Mouse (Mus musculus): ENCODE measurements at regions not wholly inside any gene's neighbourhood (a gene's known extent, or its start where the extent isn't known, plus 50 kb on each side); places are given as distances from the start of the nearest gene placed in this dataset.

- no peak for DNase-seq (ENCODE audit: low spot score)
- H3K9ac ChIP-seq (ENCODE audit: low read depth, low read length), result no peak overlapping the region
- H3K9me3 ChIP-seq (replicated peaks; ENCODE audit: low read length), result no peaks in the 10 kb centered on the region
- H3K4me2 ChIP-seq (ENCODE audit: low read length), result no peak overlapping the region
- H3K27me3 ChIP-seq (ENCODE audit: insufficient read depth, low read length), result no peaks in the 10 kb centered on the region
- 60% methylated on average over 4 of the region's 4 CpGs for WGBS
- H3K4me3 ChIP-seq (replicated peaks; ENCODE audit: low read depth, low read length), result no peak overlapping the region
- no peak for TF ChIP-seq CTCF (IDR thresholded peaks at IDR 0.05; ENCODE audit: low read depth)
- ATAC-seq (replicated peaks; ENCODE audit: low FRiP score, low read depth), result no peak
- H3K36me3 ChIP-seq (ENCODE audit: insufficient read depth, low read length), result no peaks in the 10 kb centered on the region
- H3K4me1 ChIP-seq (replicated peaks; ENCODE audit: insufficient read depth, low read length), result 0 out of 2 replicates have a peak, but pooled peaks cover 9% of the 10 kb centered on the region
- H3K27ac ChIP-seq, result no peak overlapping the region; the same call in 1 of the 2 replicates
Measured at GRCm38 (mm10) chr13:44231403-44231802, 446.8 kb downstream of the Cd83 start.

GRCm38 (mm10) chr13:44231868-44232715, 447.5 kb downstream of the Cd83 start:
- WGBS, result 40% methylated on average over 18 of the region's 18 CpGs
- no peaks in the 10 kb centered on the region for H3K9me3 ChIP-seq (replicated peaks; ENCODE audit: low read length)
- no peaks in the 10 kb centered on the region for H3K36me3 ChIP-seq (ENCODE audit: insufficient read depth, low read length)
- 0 out of 2 replicates have a peak, but pooled peaks cover 9% of the 10 kb centered on the region for H3K4me1 ChIP-seq (replicated peaks; ENCODE audit: insufficient read depth, low read length)
- H3K4me2 ChIP-seq (ENCODE audit: low read length), result no peak overlapping the region
- H3K27ac ChIP-seq, result no peak overlapping the region; the same call in 1 of the 2 replicates
- H3K4me3 ChIP-seq (replicated peaks; ENCODE audit: low read depth, low read length), result no peak overlapping the region
- DNase-seq (ENCODE audit: low spot score), result no peak
- TF ChIP-seq CTCF (IDR thresholded peaks at IDR 0.05; ENCODE audit: low read depth), result no peak
- H3K27me3 ChIP-seq (ENCODE audit: insufficient read depth, low read length), result no peaks in the 10 kb centered on the region
- no peak for ATAC-seq (replicated peaks; ENCODE audit: low FRiP score, low read depth)
- no peak overlapping the region for H3K9ac ChIP-seq (ENCODE audit: low read depth, low read length)

GRCm38 (mm10) chr13:44232716-44233051, 448.1 kb downstream of the Cd83 start:
- DNase-seq (ENCODE audit: low spot score) (no peak), ATAC-seq (replicated peaks; ENCODE audit: low FRiP score, low read depth) (no peak)
- Histone ChIP-seq H3K9ac (ENCODE audit: low read depth, low read length) (no peak overlapping the region), H3K36me3 (ENCODE audit: insufficient read depth, low read length) (no peaks in the 10 kb centered on the region), H3K27ac (no peak overlapping the region), H3K4me1 (replicated peaks; ENCODE audit: insufficient read depth, low read length) (0 out of 2 replicates have a peak, but pooled peaks cover 9% of the 10 kb centered on the region), H3K27me3 (ENCODE audit: insufficient read depth, low read length) (no peaks in the 10 kb centered on the region), H3K4me2 (ENCODE audit: low read length) (no peak overlapping the region), H3K9me3 (replicated peaks; ENCODE audit: low read length) (no peaks in the 10 kb centered on the region), H3K4me3 (replicated peaks; ENCODE audit: low read depth, low read length) (no peak overlapping the region)
- no peak for TF ChIP-seq CTCF (IDR thresholded peaks at IDR 0.05; ENCODE audit: low read depth)
- 67% methylated on average over 6 of the region's 6 CpGs for WGBS

GRCm38 (mm10) chr13:44234241-44234640, 449.7 kb downstream of the Cd83 start:
- H3K4me2 ChIP-seq (ENCODE audit: low read length), result no peak overlapping the region
- ATAC-seq (replicated peaks; ENCODE audit: low FRiP score, low read depth), result no peak
- no peak overlapping the region for H3K4me3 ChIP-seq (replicated peaks; ENCODE audit: low read depth, low read length)
- 86% methylated on average over 6 of the region's 6 CpGs for WGBS
- DNase-seq (ENCODE audit: low spot score), result no peak
- no peaks in the 10 kb centered on the region for H3K36me3 ChIP-seq (ENCODE audit: insufficient read depth, low read length)
- H3K9ac ChIP-seq (ENCODE audit: low read depth, low read length), result no peak overlapping the region
- H3K9me3 ChIP-seq (replicated peaks; ENCODE audit: low read length), result no peaks in the 10 kb centered on the region
- H3K27ac ChIP-seq, result no peak overlapping the region
- no peaks in the 10 kb centered on the region for H3K27me3 ChIP-seq (ENCODE audit: insufficient read depth, low read length)
- no peak for TF ChIP-seq CTCF (IDR thresholded peaks at IDR 0.05; ENCODE audit: low read depth)
- H3K4me1 ChIP-seq (replicated peaks; ENCODE audit: insufficient read depth, low read length), result no peaks in the 10 kb centered on the region

GRCm38 (mm10) chr13:44235236-44235635, 450.7 kb downstream of the Cd83 start:
- WGBS, result 67% methylated on average over 5 of the region's 5 CpGs
- no peak for TF ChIP-seq CTCF (IDR thresholded peaks at IDR 0.05; ENCODE audit: low read depth)
- no peak for DNase-seq (ENCODE audit: low spot score)

GRCm38 (mm10) chr13:44235941-44236340, 451.4 kb downstream of the Cd83 start:
- Histone ChIP-seq H3K27me3 (ENCODE audit: insufficient read depth, low read length) (no peaks in the 10 kb centered on the region), H3K4me1 (replicated peaks; ENCODE audit: insufficient read depth, low read length) (no peaks in the 10 kb centered on the region), H3K27ac (no peak overlapping the region), H3K36me3 (ENCODE audit: insufficient read depth, low read length) (no peaks in the 10 kb centered on the region), H3K4me3 (replicated peaks; ENCODE audit: low read depth, low read length) (no peak overlapping the region), H3K4me2 (ENCODE audit: low read length) (no peak overlapping the region), H3K9me3 (replicated peaks; ENCODE audit: low read length) (no peaks in the 10 kb centered on the region), H3K9ac (ENCODE audit: low read depth, low read length) (no peak overlapping the region)
- TF ChIP-seq CTCF (IDR thresholded peaks at IDR 0.05; ENCODE audit: low read depth), result no peak
- ATAC-seq (replicated peaks; ENCODE audit: low FRiP score, low read depth) (no peak), DNase-seq (ENCODE audit: low spot score) (no peak)
- 81% methylated on average over 2 of the region's 2 CpGs for whole genome bisulfite sequencing

More at GRCm38 (mm10) chr13:44235236-44235635, 450.7 kb downstream of the Cd83 start:
- H3K9ac ChIP-seq (ENCODE audit: low read depth, low read length), result no peak overlapping the region
- H3K4me1 ChIP-seq (replicated peaks; ENCODE audit: insufficient read depth, low read length), result no peaks in the 10 kb centered on the region
- no peaks in the 10 kb centered on the region for H3K9me3 ChIP-seq (replicated peaks; ENCODE audit: low read length)
- no peaks in the 10 kb centered on the region for H3K36me3 ChIP-seq (ENCODE audit: insufficient read depth, low read length)
- no peak overlapping the region for H3K27ac ChIP-seq
- H3K4me3 ChIP-seq (replicated peaks; ENCODE audit: low read depth, low read length), result no peak overlapping the region
- no peak for ATAC-seq (replicated peaks; ENCODE audit: low FRiP score, low read depth)
- no peaks in the 10 kb centered on the region for H3K27me3 ChIP-seq (ENCODE audit: insufficient read depth, low read length)
- H3K4me2 ChIP-seq (ENCODE audit: low read length), result no peak overlapping the region

Measured in kidney, postnatal 0 days (tissue).